Mouse (Mus musculus) cerebellum, postnatal 14 days (tissue): ENCODE data around the gene Mtor.

Experiments used
- DNase-seq, 2 experiments: peaks; one replicate each; pipeline ENCODE4 v3.0.0; 2021; ENCODE audit warnings: mixed read lengths in 2 of 2

The Mtor gene

DNA sequence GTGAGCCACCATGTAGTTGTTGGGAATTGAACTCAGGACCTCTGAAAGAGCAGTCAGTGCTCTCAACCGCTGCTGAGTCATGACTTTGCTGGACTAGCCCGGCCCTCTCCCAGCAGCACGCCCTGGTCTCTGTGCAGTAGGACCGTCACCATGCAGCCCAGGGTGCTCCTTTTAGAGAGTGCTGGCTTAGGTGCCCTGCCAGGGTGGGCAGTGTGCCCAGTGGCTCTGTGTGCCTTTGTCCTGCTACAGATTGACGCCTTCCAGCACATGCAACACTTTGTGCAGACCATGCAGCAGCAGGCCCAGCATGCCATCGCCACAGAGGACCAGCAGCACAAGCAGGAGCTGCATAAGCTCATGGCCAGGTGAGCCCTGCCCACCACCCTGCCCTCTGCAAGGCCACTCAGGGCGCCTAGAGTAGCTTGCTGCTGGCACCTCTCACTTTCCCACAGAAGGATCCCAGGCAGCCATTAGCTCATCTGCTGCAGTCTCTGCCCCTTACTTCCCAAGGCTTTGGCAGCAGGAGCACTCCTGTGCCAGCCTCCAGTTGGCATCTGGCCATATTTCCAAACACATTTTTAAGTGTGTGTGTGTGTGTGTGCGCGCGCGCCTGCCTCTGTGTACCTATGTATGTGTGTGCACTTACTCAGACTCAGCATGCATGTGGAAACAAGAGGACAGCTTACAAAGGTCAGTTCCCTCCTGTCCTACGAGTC lies 85.4 kb downstream of the Mtor start:
- DNase-seq = peak; percentile 67 to 68

DNA sequence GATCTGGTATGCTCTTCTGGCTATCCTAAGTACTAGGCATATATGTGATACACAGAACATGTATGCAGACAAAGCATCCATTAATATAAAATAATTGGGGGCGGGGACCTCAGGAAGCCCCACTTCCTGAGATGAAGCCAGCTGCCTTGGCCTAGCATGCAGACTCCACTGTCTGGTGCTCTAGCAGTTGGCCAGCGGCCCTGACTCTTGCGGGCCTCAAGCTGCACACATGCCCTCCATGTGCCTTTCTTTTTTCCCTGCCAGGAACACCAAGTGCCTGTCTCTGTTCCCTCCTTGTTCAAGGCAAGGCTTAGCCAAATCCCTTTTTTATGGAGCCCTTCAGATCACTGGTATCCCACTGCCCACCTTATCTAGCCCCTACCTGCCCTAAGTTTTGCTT lies 87.5 kb downstream of the Mtor start:
- DNase-seq = peak; percentile 78 to 82

DNA sequence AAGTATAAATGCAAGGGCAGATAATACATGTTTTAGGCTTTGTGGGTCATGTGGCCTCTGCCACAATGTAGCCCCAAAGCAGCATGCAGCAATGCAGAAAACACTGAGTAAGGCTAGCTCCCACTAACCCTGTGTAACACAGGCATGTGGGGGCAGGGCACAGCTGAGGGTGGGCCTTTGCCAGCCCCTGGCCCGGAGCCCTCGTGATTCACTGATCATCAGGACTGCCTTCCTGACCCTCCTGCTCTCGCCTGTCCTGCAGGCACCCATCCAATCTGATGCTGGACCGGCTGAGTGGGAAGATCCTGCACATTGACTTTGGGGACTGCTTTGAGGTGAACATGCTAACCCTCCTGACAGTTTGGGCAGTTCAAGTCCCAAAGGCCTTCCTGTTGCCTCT lies 100.7 kb downstream of the Mtor start:
- peak; percentile 50 to 64 for DNase-seq

DNA sequence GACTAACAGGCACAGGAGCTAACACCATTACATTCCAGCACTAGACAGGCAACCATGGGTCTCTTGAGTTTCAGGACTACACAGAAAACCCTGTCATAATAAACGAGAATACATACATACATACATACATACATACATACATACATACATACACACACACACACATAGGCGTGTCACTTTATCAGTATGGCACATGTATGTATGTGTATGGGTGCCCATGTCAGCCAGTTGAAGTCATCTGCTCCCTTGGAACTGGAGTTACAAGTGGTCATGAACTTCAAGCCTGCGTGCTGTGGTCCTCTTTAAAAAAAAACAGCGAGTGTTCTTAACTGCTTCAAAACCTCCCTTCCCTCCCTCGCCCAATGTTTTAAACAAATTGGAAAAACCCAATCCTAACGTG lies 109.4 kb downstream of the Mtor start:
- DNase-seq = no peak

DNA sequence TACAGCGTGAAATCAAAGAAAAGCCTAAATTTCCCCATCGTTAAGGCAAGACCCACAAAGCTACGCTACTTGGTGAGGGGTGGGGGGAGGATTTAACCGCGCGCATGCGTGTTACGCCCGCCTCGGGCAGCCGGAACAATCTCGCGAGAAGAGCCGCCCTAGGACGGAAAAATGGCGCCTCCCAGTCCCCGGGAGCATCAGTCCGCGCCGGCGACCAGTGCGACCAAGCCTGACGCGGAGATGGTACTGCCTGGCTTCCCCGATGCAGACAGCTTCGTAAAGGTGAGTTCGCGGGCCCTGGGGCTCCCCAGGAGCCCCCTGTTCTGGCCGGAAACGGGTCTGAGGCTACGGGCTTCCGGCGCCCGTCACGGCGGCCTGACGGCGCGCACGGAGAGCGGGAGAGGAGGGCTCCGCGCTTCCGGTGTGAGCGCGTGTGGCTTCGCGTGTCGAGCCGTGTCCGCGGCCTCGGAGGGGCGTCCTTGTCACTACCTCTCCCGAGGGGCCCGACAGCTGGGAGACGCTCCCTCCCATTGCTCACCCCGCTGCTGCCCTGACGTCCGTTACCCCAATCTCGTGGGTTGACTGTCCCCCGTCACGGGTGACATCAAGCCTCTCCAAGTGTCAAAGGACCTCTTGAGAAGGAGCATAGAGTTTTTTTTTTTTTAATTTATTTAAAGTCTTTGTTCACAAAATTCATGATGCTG lies 110.0 kb downstream of the Mtor start, which contains the start of gene Exosc10:
Gene Exosc10 (plus strand): TSS at position 133 of the 704 bp plus-strand sequence.
- DNase-seq = peak; percentile 92 to 93

DNA sequence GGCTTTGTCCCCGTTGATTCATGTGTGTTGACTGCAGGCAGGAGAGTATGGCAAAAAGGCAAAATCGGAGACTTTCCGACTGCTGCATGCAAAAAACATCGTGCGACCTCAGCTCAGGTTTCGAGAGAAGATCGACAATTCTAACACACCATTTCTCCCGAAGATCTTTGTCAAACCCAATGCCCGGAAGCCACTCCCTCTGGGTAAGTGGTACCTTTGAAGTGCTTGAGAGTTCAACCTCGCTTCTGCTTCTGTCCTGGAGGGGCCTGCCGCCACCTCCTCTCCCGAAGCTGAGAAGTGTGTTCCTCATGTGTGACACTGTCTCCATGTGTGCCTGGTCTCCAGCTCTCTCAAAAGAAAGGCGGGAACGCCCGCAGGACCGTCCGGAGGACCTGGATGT lies 114.3 kb downstream of the Mtor start:
- DNase-seq = no peak

DNA sequence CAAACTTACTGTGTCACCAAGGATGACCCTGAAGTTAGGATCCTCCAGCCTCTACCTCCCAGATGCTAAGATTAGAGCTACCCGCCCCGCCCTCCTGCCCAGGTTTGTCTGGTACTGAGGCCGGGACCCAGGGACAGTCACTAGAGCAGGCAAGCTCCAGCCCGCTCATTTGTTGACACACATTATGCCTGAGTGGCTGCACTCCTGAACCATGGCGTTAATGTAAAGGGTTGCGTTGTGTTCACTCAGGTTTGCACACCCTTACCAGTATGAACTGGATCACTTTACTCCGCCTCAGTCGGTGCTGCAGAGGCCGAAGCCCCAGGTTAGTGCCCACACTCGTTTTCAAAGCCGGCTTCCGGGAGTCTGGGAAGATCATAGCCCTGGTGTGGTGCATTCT lies 115.2 kb downstream of the Mtor start:
- DNase-seq = no peak

DNA sequence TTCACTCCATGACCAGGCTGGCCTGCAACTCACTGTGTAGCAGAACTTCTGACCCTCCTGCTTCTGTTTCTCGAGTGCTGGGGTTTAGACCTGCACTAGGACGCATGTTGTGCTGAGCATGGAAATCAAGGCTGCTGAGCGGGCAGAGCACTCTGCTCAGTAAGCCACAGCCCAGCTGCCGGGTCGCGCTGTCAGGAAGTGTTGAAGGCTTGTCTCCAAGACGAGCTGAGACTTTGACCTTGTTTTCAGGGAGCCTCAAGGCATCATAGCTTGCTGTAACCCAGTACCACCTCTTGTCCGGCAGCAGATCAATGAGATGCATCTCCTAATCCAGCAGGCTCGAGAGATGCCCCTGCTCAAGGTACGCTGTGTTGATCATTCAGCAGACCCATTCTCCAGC lies 121.7 kb downstream of the Mtor start:
- no peak for DNase-seq

DNA sequence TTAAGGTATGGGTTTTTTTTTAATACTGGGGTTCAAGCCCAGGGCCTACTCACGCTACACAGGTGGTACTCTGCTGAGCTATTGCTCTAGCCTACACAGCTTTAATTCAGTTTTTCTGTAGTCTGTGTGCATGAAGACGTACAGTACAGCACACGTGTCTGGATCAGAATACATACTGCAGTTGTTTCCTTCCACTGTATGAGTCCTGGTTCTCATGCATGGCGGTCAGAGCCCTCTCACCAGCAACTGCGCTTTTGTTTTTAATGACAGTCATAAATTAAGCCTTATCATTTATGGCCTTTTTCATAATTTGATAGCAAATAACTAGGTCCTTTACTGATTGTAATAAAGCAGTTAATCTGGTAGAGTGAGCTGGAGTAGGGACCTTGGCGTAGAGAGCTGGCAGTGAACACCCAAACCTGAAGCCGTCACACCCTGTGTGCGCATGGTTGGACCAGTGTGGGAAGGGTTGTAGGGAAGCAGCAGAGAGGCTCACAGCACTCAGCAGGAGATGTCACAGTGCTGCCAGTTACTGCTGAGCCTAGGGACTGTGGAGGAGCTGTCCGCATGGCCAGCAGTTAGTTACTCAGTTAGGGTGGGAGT lies 122.4 kb downstream of the Mtor start:
- no peak for DNase-seq

DNA sequence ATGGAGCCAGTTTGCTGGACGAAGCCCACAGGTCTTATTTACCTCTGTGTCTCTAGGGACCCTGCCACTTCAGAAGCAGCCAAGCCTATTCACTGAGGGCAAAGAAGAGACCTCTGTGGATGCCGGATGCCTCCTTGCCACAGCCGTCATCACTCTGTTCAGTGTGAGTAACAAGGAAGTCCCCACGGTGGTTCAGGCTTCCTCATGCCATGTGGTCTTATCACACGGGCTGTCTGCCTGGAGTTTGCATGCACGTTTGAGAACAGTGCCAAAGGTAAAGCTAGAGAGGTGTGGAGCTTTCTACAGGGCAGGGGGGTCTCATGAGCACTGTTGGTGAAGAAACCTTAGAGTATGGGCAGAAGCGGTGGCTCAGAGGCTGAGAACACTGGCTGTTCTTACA lies 124.8 kb downstream of the Mtor start:
- DNase-seq = no peak

DNA sequence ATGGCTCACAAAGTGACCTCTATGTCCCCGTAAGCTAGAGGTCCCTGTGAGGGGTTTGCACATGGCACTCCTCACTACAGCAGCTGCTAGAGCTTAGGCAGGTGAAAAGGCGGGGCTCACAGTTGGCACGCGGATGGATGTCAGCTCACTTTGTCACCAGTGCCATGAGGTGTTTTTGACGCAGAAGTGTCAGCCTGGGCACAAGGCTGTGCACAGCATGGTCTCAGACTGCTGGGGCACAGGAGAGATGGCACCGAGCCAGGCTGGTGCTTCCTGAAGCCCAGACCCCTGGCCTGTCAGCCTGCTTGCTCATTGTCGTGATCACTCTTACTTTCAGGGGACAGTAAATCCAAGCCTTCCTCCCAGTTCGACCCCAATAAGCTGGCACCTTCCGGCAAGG lies 132.4 kb downstream of the Mtor start:
- DNase-seq = peak; percentile 52 to 65

DNA sequence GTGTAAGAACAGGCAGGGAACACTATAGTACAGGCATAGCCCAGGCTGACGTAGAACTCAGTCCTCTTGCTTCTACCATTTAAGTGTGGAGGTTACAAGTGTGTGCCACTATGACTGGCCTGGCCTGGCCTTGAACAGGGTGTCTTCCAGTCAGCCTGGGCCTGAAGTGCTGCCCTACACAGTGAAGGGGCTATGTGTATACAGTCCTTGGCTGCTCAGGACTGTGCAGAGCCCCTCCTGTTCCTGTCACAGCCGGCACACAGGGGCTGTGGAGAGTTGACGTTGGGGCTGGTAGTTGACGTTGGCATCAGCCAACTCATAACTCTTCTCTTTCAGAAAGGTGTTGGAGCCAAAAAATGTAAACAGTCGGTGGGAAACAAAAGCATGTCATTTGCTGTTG lies 133.0 kb downstream of the Mtor start:
- DNase-seq = no peak

DNA sequence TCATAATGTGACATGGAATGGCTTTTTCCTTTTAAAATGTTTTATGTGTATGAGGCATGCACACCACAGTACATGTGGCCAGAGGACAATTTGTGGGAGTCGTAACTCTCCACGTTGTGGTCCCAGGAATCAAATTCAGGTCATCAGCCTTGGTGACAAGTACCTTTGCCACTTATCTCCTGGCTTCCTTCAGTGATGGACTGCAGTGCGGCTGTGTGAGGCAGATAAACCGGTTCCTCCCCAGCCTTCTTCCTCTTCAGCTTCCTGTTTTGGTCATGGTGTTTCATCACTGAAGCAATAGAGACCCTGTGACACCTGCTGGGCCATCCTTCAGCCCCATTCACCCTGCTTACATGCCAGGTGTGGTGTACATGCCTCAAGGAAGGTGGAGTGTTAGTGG lies 134.8 kb downstream of the Mtor start:
- DNase-seq = no peak

DNA sequence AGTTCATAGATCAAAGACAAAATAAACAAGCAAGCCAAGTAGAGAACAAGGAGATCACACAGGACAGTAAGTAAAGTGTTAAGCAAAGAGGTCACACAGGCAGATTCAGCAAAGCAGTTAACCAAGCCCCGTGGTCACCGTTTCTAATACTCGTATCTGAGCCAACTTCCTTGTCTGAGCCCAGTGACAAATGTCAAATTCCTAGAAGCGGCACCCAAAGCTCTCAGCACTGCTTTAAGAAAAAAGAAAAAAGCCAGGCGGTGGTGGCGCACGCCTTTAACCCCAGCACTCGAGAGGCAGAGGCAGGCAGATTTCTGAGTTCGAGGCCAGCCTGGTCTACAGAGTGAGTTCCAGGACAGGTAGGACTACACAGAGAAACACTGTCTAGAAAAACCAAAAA lies 138.2 kb downstream of the Mtor start:
- DNase-seq = no peak

DNA sequence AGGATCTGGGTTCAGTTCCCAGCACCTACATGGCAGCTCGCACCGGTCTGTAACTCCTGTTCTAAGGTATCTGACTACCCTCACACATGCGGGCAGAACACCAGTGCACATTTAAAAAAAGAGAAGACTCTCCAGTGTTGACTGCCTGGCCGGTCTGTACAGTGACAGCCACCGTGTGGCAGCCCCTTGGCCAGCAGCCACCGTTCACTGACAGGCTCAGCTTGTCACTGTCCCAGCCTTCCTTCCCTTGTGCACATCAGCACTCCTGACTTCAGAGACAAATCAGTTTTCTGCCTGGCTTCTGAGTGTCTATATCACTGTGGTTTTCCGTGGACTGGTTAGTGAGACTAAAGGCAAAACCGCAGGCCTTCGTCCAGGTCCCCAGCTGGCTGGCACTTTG lies 140.4 kb downstream of the Mtor start:
- peak; percentile 56 to 69 for DNase-seq

DNA sequence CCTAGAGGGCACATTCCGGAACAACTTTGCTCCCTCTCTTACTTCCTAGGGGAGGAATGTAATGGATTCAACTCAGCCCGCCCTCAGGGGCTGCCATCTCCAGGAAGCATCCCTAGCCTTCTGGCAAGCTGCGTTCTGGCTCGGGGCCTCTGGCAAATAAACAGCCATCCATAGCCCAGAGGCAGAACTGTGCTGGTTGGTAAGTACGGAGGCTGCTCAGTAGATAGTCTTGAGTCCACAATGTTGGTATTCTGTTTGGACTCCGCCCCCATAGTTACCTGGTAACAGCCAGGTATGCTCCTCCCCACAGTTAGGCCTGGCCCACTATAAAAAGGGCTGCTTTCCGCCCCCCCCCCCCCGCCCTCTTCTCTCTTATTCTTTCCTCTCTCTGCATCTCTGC lies 141.2 kb downstream of the Mtor start:
- DNase-seq = peak; percentile 60

DNA sequence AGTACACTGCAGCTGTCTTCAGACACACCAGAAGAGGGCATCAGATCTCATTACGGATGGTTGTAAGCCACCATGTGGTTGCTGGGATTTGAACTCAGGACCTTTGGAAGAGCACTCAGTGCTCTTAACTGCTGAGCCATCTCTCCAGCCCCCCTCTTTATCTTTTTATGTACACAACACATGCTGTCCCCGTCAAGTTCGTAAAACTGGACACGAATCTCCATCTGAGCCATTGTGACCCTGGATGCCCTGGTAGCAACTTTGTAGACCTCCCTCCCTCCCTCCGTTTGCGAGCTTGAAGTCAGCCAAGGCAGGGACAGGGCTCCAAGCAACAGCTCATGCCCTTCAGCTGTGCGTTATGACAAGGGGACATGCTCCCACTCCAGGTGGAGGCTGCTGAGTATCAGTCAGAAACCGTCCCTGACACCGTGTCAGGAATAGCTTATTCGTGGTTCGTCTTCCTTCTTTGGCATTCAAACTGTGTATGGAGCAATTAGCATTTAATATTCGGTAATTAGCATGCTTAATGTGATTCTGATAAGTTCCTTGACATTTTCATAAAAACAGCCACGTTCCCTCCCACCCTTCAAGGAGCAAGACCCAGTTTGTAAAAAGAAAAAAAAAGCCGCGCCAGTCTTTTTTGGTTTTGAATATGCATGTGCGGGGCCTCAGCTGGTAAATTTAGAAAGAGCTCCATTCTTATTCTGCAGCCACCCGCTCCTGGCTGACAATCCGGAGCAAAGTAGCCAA lies 142.2 kb downstream of the Mtor start:
- DNase-seq = peak; percentile 49 to 52

DNA sequence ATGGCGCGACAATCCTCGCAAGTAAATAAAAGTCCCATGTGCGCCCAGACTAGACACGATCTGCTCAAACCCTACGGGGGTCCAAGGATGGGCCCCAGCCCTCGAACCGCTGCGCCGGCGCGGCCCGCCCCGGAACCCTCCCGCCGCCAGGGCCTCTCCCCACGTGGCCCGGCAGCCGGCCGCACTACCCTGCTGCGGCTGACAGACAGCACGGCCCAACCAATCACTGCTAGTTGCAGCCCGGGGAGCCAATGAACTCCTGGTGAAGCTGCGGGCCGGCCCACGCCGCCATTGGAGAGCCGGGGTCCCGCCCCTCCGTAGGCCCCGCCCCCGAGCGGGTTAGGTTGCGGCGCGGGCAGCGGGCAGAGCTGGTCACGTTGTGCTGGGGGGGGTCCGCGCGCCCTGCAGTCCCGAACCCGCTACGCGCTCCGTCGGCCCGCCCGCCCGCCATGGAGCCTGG lies 142.8 kb downstream of the Mtor start, which contains the start of gene Srm:
Gene Srm (plus strand): TSS at position 333 of the 460 bp plus-strand sequence.
- peak; percentile 98 for DNase-seq

DNA sequence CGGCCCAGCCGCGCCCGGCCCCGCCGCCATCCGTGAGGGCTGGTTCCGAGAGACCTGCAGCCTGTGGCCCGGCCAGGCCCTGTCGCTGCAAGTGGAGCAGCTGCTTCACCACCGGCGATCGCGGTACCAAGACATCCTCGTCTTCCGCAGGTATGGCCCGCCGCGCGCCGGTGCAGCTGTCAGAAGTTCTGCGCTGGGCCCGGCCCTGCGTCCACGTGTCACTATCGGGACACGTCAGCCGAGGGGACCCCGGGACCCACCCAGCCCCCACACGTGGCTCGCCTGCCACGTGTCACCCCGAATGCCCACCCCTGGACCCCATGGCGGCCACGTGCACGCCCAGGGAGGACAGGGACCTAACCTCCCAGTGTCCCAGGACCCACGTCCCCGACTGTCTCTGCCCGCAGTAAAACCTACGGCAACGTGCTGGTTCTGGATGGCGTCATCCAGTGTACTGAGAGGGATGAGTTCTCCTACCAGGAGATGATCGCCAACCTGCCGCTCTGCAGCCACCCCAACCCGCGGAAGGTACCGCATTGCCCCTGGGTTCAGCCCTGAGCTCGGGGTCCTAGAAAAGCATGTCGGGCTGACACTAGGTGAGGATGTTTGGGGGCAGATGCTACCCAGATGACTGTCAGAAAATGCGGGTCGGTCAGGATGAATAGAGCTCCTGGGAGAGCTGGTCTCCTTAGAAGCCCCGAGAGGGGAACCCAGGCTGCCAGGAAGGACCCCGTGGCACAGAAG lies 143.4 kb downstream of the Mtor start:
- DNase-seq = peak in 1 of 2 experiments; percentile 63

DNA sequence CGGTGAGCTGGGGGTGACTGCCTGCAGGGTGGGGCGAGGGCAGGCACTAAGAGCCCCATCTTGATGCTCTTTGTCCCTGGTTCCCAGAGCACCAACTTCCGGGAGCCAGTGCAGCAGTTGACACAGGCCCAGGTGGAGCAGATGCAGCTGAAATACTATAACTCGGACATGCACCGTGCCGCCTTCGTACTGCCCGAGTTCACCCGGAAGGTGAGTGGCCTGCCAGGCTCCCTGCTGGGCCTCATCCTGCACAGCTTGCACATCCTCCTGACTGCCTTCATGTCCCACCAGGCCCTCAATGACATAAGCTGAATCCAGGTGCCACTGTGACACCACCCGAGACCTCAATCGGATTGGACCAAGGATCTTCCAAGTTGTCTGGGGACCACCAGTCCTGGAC lies 145.6 kb downstream of the Mtor start:
- peak in 1 of 2 experiments; percentile 41 for DNase-seq

DNA sequence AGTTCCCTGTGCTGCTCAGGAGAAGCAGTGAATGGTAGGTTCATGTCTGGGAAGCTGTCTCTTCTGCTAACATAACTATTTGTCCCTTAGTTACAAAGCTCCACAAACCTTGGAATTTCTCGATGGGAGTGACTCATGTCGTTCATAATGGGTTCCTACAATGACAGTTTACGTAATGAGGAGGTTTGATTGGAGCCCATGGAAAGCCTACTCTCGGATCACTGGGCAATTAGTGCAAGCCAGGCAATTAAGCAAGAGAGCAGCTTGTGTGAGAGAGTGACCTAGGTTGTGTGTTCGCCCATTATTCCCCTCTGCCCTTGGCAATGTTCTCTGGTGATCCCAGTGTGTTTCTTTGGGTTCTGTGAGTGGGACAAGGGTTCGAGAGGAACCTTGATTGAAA lies 147.5 kb downstream of the Mtor start:
- DNase-seq = no peak

DNA sequence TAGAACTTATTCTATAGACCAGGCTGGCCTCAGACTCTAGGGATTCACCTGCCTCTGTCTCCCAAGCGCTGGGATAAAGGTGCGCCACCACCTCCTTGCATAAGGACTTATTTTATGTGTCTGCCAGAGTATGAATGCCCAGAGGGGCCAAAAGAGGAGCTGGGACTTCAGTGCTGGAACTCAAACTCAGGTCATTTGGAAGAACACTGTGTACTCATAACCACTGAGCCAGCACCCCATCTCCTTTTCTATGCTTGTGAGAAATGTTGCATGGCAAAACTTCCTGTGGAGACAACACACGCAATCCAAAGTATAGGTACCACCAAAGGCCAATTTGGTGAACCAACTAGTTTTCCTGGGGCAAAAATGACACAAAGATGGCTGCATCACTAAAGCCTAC lies 148.3 kb downstream of the Mtor start:
- DNase-seq = no peak
